Mouse (Mus musculus): ENCODE measurements around the gene Tunar. TPM values are rescaled to one million over a fixed set of nuclear protein-coding genes. Genes with fewer than 3 reads are reported as not detected.

The Tunar gene
- 10 to 100 TPM; 11.8 to 15.6 TPM for total RNA-seq (2021)
- long read RNA-seq, experiment 1, partial matches to known transcripts = 0 of 4 reads
- long read RNA-seq, experiment 1, other reads (novel, unspliced or antisense) = 3 of 4 reads
- long read RNA-seq, experiment 2, partial matches to known transcripts = 1 of 1 reads
- long read RNA-seq, experiment 2, other reads (novel, unspliced or antisense) = 0 of 1 reads

DNA sequence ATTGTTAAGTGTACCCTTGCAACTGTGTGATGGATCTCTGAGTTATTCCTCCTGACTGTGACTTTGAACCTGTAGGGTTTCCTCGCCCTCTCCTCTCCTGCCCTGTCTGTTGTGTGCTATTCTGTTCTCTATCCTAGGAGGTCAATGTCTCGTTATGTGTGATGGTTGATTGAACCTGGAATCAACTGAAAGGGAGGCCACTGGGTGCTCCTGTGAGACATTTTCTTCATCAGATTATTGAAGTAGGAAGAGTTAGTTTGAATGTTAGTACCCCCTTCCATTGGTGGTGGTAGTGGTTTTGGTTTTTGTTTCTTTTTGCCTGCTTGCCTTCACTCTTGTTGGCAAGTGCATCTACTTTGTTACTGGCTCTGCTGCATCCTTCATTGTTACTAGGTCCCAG lies at the start of gene Tunar:
Gene Tunar, plus strand, starts transcription at position 301 of the 400 bp plus-strand sequence.
- DNase-seq (ENCODE audit: low spot score in 2 of 2) = no peak
- intact Hi-C loops (cut with DNase I) = no loop called here

DNA sequence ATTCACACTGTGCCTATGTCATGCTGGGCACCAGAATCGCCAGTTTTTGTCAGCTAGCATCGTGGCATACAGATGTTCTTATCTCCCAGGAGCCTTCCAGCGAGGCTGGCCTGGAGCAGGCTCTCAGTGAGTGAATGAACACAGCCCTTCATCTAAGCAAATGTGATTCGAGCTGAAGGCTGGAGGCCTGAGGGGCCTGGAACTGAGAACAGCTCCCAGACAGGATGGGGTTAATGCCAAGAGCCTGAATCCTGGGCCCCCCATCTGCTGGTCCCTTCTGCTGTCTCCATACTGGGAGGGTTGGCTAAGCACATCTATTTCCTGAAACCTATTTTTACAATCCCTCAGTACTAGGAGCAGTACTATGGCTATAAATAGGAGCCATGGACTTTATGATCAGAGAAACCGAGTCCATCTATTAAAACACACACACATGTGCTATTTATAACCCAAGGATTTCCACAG lies 21.1 kb upstream of the Tunar start:
- intact Hi-C loops (cut with DNase I) = no loop called here
- DNase-seq (ENCODE audit: low spot score in 2 of 2) = peak in 1 of 2 experiments; percentile 15

DNA sequence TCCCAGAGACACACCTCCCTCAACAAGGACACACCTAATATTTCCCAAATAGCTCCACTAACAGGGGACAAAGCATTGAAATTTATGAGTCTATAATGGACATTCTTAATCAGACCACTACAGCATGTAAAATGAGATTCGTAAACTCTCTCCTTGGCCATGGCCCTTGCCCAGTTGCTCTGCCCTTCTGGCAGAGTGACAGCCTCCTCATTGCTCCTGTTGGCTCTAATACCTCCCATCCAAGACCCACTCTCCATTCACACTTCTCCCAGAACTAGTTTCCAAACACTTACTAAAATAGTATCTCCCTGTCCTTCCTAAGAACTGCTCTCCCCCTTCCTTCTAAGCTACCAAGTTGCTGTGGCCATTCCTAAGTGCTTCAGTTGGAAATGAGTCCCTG lies 19.3 kb upstream of the Tunar start:
- DNase-seq (ENCODE audit: low spot score in 2 of 2) = no peak
- intact Hi-C loops (cut with DNase I) = no loop called here

DNA sequence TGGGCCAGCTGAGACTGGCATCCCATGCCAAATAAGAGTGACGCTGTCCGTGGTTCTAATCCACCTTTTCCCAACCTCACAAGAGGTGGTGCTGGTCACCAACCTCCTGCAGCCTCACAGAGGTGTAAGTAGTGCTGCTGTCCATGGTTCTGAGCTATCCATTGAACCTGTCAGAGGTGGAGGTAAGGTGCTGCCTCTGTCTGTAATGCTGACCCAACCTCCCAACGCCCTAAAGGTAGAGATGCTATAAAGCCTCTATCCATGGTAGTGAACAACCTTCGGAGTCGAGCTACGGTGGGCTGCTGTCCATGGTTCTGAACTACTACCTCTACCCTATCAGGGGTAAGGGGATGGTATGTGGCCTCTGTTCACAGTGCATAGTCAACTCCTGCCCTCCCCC lies 11.5 kb upstream of the Tunar start:
- DNase-seq (ENCODE audit: low spot score in 2 of 2) = no peak
- intact Hi-C loops (cut with DNase I) = no loop called here

DNA sequence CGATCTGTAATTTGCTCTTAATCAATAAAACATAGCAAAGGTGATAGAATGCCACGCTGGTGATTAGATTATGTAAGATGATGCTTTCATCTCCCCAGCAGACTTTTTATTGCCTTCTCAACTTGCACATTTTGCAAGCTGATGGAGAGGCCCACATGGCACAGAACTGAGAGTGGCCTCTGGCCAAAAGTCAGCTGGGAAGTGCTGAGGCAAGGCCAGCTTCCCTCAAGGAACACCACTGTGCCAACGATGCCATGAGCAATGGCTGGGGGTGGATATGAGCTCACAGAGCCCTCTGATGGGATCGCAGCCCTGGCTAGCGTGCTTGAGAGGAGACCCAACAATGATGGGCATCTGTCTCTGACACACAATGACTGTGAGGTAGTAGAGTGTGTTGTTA lies 6.6 kb upstream of the Tunar start:
- no peak for DNase-seq (ENCODE audit: low spot score in 2 of 2)
- intact Hi-C loops (cut with DNase I) = no loop called here

DNA sequence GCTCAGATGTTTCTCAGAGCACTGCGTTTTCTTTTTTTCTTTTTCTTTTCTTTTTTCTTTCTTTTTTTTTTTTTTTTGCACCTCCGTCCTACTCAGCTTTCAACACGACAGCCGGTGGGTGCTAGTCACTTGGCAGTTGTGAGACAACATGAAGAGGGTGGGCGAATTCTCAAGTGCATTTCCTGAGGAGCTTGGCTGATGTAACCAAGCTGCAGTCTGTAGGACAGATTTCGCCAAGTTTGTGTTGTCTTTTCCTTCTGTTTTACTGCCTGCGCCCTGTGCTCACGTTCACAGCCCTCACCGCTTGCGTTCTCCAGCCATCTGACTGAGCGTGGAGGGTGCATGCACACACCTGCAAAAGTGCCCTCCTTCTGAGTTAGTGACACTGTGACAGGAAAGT lies 5.3 kb upstream of the Tunar start:
- peak; percentile 79 to 92 for DNase-seq (ENCODE audit: low spot score in 2 of 2)
- intact Hi-C loops (cut with DNase I) = no loop called here

DNA sequence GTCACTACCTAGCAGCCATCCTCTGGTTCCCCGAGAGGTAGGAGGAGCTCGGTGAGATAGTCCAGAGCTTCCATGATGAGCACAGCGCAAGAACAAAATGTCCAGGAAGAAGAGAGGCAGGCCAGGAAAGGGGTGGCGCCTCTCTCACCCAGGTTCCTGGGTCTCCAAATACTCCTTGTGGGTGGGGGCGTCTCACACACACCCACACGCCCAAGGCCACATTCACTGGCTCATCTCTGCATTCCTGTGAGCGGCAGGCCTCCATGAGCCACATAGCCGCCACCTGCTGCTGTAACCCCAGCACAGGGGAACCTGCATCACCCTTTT lies 2.4 kb downstream of the Tunar start:
- intact Hi-C loops (cut with DNase I) = no loop called here

DNA sequence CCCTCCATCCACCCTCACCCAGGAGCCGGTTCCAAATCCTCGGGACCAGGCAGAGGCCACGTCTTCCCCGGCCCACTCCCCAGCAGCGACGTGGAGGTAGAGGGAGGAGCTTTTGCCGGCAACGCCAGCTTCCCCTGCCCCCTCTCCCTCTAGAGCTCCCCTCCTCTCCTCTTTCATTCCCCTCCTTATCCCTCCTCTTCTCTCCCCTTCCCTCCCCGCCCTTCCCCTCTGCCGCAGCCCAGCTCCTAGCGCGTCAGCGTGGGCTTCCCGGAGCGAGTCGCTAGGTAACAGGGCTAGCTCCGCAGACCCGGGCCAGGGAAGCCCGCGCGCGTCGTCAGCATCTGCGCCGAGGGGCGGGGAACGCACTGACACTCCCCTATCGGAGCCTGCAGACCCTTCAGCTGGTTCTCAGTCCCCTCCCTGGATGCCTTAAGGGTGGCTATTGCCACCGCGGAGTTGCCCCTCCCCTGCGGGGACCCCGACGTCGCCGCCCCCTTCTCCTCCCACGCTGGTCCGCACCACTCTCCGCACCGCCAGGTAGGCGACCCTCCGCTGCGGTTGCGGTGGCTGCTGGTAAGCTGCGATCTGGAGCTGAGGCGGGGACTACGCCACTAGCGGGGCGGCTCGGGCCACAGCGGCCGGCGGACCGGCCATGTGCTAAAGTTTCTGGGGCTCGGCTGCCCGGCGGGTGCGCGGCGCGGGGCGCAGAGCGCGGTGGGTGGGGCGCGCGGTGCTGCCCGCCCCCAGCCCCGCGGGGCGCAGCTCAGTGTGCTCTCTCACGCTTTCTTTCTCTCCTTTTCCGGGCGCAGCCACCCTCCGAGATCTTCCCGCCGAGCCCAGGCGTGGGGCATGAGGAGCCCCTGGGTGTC lies 3.0 kb downstream of the Tunar start:
- peak; percentile 69 to 78 for DNase-seq (ENCODE audit: low spot score in 2 of 2)
- intact Hi-C loops (cut with DNase I) = no loop called here

More for the DNA sequence above, 2.4 kb downstream of the Tunar start:
- no peak for DNase-seq (ENCODE audit: low spot score in 2 of 2)

DNA sequence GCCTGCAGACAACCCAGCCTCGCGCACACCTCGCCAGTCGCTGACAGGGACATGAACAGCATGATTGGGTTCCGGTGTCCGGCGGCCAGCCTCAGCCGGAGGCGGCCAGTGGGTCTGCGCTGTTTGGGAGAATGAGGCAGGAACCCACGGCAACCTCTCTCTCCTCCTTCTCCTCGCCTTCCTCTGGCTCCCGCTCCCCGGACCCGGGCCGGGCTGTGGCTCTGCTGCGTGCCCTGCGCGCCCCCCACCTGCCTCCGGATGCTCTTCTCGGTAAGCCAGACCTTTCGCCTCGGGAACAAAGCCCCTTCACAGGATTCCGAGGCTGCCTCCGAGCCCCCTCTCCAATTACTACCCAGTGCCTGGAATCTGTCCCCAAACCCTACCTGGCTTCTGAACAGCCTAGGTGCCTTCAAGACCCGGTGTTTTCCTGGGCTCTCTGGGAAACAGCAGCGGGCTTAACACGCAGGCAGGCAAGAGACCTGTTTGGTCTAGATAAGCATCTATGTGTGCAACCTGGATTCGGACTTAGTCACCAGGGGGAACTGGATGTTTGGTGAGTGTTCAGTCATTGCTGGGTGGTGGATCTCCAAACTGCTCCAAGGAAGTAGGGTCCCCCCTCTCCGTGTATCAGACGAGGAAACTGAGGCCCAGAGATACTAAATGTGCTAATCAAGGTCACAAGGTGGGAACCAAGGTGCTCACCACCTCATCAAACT lies 3.8 kb downstream of the Tunar start:
- no peak for DNase-seq (ENCODE audit: low spot score in 2 of 2)
- intact Hi-C loops (cut with DNase I) = no loop called here

DNA sequence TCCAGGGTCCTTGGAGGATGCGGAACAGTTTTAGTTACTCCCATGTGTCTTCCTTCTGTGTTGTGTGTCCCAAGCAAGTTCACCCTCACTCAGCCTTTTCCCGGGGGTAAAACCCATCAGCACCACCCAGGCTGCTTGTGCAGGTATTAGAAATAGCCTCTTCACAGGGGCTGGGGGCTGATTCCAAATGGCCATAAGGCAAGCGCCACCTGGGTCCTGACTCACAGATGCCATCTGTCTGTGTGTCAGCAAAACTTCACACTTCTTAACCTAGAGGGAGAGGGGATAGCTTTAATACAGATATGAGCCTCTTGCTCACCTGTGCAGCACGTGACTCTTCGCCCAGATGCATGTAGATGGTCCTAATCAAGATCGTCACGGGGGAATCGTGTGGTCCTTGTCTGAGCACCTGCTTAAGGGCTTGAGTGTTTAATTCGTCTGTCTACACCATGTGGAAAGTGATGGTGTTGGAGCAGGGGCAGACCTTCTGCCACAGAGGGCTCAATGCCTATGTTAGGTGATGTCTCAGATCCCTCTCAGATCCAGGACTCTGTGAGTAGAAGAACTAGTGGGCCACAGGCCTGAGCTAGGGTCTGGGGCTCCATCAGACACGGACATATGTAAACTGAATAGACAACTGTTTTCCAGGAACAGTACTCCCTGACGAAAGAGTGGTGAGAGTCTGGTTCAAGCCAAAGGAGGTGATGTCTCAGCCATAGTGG lies 4.7 kb downstream of the Tunar start:
- intact Hi-C loops (cut with DNase I) = no loop called here
- DNase-seq (ENCODE audit: low spot score in 2 of 2) = no peak

DNA sequence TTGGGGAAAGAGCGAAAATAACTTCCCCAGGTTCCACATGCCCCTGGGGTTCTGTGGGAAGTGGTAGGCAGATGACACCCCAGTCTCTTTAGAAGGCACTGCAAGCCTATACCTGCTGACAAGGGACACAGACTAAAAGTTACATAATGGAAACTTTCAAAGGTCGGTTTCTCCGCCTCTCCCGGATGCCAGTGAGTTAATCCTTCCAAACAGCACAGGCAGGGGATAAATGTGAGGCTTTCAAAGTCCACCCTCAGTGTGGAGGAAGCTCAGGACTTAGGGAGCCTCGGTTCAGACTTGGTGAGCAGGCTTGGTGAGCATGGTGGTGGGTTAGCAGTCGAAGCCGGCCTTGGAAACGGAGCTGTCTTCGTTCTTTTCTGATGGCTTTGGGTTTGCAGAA lies 7.9 kb downstream of the Tunar start:
- intact Hi-C loops (cut with DNase I) = no loop called here

DNA sequence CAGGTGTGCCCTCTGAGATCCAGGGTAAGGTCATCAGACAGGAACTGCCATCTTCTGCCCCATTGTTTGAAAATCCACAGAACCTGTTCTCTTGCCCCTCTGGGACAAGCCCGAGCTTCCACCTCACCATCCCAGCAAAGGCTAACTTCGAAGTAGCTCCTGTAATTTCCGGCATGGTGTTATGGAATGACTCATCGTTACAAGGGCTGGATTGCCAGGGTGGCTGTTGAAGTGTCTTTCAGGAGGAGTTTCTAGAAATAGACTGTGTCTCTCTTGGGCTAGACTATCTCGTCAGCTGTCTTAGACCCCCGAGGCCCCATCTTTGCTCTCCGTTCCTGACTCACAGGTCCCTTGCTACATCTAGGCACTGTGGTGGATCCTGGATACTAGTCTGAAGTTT lies 10.8 kb downstream of the Tunar start:
- DNase-seq (ENCODE audit: low spot score in 2 of 2) = no peak
- intact Hi-C loops (cut with DNase I) = no loop called here

More for the DNA sequence above, 7.9 kb downstream of the Tunar start:
- DNase-seq (ENCODE audit: low spot score in 2 of 2) = no peak

DNA sequence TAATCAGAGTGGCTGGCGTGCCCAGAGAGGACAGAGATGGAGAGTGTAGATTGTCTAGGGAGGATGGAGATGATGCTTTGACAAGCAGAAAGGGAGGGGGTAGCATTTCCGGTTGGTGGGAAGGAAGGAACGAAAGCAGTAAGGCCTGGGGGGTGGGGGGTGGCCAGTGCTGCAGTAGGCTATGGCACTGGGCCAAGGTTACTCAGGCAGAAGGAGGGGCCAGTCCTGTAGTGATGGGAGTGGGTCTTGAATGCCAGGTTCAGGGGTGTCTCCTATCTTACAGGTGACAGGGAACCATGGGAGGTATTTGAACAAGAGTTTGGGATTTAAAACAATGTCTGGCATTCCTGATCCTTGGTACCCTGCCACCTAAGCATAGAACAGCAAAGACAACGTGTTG lies 13.2 kb downstream of the Tunar start:
- intact Hi-C loops (cut with DNase I) = no loop called here
- no peak for DNase-seq (ENCODE audit: low spot score in 2 of 2)

DNA sequence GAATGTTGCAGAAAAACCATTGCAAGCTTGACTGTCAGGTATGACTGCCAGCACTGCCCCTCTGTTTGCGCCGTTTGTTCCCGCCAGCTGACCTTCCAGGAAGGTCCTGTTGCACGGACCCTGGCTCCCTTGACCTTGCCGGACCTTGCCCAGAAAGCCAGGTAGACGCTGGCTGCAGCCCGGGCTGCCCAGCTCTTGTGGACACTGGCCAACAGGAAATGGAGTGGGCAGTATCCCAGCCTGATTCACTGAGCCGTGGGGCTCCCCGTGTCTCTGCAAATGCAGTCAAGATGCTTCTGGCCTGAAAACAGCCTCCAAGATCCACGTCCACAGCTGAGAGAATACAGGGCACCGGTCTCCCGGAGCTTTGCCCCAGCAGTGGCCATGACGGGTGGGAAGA lies 13.6 kb downstream of the Tunar start:
- no peak for DNase-seq (ENCODE audit: low spot score in 2 of 2)
- intact Hi-C loops (cut with DNase I) = no loop called here

DNA sequence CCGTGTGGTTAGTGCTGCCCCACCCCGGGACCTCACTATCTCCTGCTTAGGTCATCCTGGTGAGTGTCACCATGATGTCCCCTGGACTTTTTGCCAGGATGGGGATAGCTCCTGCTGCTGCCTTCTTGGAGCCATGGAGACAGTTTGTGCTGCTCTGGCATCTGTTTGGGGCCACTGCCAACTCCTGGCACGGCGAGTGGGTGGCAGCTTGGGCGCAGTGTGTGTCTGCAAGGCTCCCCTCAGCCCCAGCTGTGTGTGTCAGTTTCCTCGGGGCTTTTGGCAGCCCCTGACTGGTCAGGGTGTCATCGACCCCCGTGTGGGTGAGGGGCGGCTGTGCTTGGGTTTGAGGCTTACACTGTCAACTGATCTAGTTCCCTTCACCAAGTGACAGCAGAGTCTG lies 20.6 kb downstream of the Tunar start:
- peak; percentile 78 to 91 for DNase-seq (ENCODE audit: low spot score in 2 of 2)
- intact Hi-C loops (cut with DNase I) = no loop called here

DNA sequence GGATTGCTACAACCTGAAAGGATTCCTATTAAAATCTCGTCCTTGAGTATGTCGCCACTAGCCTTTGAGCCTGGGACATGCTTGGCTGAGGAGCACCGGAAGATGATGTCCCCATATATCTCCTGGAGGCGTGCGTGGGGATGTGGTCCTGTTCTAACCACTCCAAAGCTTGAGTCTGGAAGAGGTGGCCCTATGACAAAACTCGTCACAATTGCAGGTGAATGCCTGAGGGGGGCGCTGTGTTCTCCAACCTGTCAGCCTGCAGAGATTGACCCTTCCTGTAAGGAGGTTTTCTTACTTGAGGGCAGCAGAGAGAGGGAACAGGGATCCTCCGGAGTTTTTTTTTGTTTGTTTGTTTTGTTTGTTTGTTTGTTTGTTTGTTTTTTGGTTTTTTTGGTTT lies 21.1 kb downstream of the Tunar start:
- intact Hi-C loops (cut with DNase I) = no loop called here
- no peak for DNase-seq (ENCODE audit: low spot score in 2 of 2)

DNA sequence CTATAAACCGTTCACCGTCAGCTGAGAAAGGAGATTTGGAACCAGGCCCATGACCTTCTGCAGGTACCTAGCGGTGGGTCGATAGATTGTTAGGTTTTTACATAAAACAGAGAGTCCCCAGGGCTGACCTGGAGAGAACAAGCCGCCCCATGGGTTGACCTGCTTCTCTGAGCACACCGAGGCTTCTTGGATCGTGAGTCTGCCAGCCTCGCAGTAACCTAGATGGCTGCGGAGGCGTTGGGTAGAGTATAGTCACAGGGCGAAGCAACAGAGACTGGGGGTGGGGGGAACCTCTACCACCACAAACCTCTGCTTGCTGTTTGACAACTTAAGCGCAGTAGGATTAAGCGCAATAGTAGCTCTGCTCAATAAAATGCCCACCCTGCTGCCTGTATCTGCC lies 23.1 kb downstream of the Tunar start:
- no peak for DNase-seq (ENCODE audit: low spot score in 2 of 2)
- intact Hi-C loops (cut with DNase I) = no loop called here

DNA sequence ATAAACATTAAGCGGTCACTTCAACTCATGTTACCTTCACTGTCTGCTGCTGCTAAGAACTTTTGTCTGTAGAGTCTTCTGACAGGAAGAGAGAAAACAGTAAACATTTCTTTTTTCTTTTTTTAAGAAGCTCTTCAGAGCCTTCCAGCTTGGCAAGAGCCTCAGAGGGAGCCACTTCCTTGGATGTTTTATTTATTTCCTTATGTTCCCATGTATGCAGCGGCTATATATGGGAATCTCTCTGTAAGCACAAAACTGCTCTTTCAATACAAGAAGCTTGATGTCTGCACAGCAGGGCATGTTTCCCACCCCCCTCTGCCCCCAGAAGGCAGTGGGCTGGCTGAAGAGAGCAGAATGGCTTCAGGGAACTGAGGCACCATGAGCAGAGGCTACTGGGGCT lies 30.0 kb downstream of the Tunar start:
- DNase-seq (ENCODE audit: low spot score in 2 of 2) = peak in 1 of 2 experiments; percentile 30
- intact Hi-C loops (cut with DNase I) = no loop called here

DNA sequence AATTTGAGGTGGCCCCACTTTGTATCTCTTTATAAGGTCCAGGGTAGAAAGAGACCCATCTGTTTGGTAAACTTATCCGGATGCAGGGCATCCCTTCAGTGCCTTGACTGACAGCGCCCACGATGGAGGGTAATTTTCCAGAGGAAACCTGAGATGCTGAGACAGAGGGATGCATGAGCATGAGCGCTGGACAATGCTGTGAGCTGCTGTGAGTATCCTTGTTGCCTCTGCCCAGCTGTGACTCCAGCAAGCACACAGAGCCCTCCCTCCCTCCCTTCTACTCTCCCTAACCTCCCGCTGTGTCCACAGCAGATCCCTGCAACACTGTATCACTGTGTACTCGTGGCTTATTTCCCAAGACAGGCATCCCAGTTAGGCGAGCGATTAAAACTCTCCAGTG lies 40.9 kb downstream of the Tunar start:
- no peak for DNase-seq (ENCODE audit: low spot score in 2 of 2)
- intact Hi-C loops (cut with DNase I) = no loop called here

DNA sequence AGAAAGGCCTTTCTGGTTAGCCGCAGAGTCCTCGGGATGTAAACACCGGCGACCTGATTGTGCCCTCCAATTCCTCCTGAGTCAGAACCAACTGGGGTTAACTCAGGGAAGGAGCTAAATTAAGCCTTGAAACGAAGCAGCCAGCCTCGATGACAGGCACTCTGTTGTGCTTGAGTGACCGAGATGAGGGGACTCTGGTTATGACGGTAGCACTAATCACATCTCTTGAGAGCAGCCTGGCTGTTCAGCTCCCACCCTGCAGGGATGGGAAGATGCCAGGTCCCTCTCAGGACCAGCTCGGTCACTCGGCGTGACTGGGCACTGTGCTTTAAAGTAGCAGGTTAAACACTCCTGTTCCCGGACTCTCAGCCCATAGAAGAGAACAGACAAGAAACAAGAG lies 43.3 kb downstream of the Tunar start:
- DNase-seq (ENCODE audit: low spot score in 2 of 2) = no peak
- intact Hi-C loops (cut with DNase I) = no loop called here
